Mouse (Mus musculus) embryo, embryonic 10 days (tissue): ENCODE results near the gene Ctcf.
A peak's percentile ranks its signal among the peaks of the same experiment; 100 is the strongest.

Source experiments
- DNase-seq: peaks from one replicate; pipeline ENCODE4 v3.0.0-alpha.2; 2015; ENCODE audit warnings: low spot score

The Ctcf gene

GRCm38 (mm10) chr8:105617451-105618278 lies 18.7 kb upstream of the Ctcf start:
- no peak for DNase-seq

GRCm38 (mm10) chr8:105618279-105618634 lies 18.1 kb upstream of the Ctcf start:
- no peak for DNase-seq

GRCm38 (mm10) chr8:105618892-105619591 lies 17.3 kb upstream of the Ctcf start:
- no peak for DNase-seq

DNA sequence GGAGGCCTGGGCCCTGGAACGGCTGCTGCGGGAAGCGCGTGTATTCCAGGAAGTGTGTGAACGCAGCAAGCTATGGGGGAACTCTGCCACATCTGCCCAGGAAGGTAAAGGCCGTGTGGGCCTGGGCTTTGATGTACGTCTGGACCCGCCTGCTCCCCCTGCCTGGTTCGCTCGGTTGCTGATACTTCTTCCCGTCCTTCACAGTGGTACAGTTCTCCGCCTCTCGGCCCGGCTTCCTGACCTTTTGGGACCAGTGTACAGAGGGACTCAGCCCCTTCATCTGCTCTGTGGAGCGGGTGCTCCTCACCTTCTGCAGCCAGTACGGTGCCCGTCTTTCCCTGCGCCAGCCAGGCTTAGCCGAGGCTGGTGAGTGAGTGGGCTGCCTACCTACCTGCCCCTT lies 16.2 kb upstream of the Ctcf start:
- DNase-seq, result no peak

DNA sequence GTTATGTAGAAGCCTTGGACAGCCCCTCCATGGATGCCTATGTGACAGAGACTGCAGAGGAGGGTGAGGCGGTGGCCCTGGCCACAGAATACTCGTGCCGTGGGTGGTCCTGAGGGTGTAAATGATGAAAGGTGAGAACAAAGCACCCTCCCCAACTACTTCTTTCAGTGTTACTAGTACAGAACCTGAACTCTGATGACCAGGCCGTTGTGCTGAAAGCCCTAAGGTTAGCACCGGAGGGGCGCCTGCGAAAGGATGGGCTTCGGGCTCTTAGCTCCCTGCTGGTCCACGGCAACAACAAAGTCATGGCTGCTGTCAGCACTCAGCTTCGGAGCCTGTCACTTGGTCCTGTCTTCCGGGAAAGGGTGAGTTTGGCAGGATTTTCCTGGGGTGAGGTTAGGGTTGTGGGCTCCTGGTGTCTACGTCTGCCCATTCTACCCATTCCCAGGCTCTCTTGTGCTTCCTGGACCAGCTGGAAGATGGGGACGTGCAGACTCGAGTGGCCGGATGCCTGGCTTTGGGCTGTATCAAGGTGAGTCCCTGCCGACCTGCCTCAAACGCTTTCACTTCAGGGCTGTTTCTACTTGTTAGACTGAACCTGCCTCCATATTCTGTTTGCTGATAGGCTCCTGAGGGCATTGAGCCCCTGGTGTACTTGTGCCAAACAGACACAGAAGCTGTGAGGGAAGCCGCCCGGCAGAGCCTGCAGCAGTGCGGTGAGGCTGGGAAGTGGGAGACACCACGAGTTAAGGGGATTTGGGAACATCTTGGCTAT lies 15.2 kb upstream of the Ctcf start:
- DNase-seq, result no peak

GRCm38 (mm10) chr8:105621841-105622240 lies 14.5 kb upstream of the Ctcf start:
- no peak for DNase-seq

DNA sequence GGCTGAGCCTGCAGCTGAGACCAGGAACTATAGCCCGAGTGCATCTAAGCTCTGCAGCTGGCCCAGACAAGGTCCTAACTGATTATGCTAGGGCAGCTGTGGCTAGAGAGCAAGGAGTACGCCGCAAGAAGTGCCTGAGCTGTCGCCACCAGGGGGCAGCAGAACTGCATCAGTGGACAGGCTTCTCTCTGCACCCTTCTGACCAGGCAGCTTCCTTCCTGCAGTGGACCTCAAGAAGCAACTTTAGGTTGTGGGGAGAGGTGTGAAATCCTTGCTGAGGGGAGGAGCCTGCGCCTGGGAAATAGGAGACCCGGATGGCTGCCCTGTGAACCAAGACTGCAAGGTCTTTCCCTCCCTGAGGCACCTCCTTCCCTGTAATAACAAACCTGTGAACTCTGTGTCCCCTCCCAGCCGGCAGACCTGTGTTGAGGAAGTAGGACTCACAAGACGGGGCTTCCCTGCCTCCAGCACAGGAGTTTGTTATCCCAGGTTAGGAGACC lies 13.9 kb upstream of the Ctcf start:
- DNase-seq, result peak; percentile 98

GRCm38 (mm10) chr8:105623118-105623517 lies 13.2 kb upstream of the Ctcf start:
- DNase-seq, result peak; percentile 29

- DNase-seq, result peak; percentile 22
Observed at GRCm38 (mm10) chr8:105623679-105624245, 12.6 kb upstream of the Ctcf start.

DNA sequence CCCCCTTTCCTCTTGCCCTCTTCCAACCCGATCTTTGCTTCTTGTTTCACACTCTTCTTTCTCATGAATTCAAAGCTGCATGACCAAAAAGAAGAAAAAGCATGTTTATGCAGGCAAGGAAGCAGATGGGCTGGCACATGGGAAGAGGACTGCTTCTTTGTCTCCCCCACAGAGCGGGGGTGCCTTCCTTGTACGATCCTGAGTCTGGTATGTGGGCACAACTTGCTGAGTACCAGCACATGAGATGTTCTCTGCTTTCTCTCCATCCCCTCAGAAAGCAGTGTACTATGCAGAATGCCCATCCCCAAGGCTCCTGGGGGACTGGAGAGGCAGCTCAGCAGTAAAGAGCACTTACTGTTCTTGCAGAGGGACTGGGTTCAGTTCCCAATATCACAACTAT lies 12.0 kb upstream of the Ctcf start:
- DNase-seq, result no peak

- peak; percentile 48 for DNase-seq
Observed at GRCm38 (mm10) chr8:105624831-105625230, 11.5 kb upstream of the Ctcf start.

DNA sequence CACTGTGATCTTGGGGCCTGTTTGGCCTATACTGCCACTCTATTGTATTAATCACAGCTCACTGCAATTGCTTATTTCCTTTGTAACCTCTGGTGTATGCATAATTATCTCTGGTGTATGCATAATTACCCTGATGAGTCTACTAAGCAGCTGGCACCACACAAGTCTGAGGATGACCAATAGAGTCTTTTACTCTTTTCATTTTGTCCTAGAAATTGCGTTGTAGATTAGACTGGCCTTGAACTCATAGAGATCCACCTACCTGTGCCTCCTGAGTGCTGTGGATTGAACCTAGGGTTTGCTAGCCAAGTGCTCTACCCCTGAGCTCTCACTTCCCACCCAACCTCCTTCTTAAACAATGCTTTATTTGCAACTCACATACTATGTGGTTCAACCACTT lies 10.3 kb upstream of the Ctcf start:
- DNase-seq, result no peak

DNA sequence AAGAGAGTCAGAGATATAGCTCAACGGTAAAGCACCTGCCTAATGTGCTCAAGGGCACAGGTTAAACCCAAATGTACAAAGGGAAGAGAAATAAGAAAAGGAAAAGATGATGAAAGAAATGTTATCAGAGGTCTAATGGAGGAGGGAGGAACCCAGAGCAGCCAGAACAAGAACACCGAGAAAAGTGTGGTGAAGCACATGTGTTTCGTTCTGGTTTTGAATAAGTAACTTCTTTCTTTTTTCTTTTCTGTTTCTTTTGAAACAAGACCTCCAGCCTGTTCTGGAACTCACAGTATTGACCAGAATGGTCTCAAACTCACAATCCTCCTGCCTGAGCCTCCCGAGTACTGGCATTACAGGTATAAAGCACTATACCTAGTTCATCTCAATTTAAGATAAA lies 7.0 kb upstream of the Ctcf start:
- DNase-seq, result no peak

- no peak for DNase-seq
Observed at GRCm38 (mm10) chr8:105634771-105635458, 1.5 kb upstream of the Ctcf start.

GRCm38 (mm10) chr8:105635481-105635880 lies 887 bp upstream of the Ctcf start:
- peak; percentile 21 for DNase-seq

- peak; percentile 53 for DNase-seq
Observed at GRCm38 (mm10) chr8:105636963-105637510, 669 bp downstream of the Ctcf start, which contains the start of gene Agrp. TSS of gene Agrp (minus strand) at chr8:105637393.

DNA sequence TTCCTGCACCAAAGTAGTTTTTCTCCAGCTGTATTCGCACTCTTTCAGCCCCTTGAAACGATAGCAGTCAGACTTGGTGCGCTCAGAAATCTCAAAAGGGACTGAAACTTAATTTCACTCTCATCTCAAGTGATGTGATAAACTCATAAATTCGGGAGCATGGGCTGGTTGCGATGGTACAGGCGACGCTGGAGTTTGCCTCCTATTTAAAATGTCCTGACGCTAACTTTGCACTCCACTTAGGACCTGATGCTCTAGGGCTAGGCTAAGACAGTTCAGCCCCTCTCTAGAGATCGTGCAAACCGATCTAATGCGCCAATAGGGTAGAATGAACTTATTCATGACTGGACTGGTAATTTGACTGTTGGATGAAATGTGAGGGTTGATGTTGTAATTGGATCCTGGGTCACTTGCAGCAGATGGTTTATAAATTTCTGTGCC lies 1.3 kb downstream of the Ctcf start:
- peak; percentile 68 for DNase-seq

- no peak for DNase-seq
Observed at GRCm38 (mm10) chr8:105638510-105638909, 2.1 kb downstream of the Ctcf start.

DNA sequence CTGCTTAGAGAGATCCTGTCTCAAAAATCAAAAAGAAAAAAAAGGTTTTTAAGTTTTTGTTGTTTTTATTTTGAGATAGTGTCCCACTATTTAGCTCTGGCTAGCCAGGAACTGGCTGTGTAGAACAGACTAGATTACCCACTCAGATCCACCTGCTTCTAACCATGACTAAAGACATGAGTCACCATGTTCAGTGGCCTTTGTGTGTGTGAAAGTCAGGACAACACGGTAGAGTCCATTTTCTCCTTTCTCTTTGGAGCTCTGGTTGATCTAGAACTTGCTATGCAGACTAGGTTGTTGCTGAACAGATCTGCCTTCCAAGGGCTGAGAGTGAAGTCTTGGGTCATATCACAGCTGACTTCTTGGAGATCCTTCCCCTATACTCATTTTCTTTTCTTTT lies 3.5 kb downstream of the Ctcf start:
- no peak for DNase-seq

GRCm38 (mm10) chr8:105640511-105640910 lies 4.1 kb downstream of the Ctcf start:
- DNase-seq, result no peak

DNA sequence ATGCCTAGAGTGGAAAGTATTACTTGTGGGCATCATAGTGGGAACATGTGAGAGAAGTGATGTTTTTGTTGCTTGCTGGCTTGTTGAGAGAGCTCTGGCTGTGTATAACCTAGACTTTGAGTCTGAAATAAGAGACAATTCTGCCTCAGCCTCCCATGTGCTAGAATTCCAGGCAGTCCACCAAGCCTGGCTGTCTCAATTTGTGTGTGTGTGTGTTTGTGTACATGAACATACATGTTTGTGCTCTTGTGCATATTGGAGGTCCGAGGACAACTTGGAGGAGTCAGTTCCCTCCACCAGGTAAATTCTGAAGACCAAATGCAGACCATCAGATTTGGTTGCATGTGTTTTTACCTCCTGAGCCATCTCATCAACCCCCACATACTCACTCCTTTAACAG lies 8.8 kb downstream of the Ctcf start:
- DNase-seq, result no peak
